Mouse (Mus musculus) heart, adult 9 months (tissue): Measurements from ENCODE around the gene A030003K21Rik.
A peak's percentile ranks its signal among the peaks of the same experiment; 100 is the strongest.
"Not testable (repeated sequence)": the region's sequence is repeated elsewhere in the genome, so short reads cannot be mapped to it uniquely, and the experiment has no call there.

Source experiments
- DNase-seq, 2 experiments: peaks; one replicate each; pipeline ENCODE4 v3.0.0; 2022; ENCODE audit warnings: low spot score in 2 of 2

The A030003K21Rik gene

DNA sequence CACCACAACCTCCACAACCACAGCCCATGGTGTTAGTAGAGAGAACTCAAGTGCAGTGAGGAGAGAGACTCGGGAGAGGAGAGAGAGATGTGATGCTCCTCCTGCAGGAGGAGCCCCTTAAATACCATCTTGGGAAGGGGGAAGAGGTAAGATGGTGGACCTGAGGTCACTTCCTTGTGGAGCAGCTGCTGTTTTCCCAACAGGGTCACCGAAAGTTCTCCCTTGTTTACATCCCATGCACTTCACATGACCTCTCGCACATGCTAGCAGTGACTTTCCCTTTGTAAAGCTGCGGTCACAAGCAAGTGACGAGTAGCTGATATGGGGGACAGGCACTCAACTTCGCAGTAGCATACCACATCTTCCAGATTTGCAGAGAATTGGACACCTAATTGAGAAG, at the start of gene A030003K21Rik:
A030003K21Rik (minus strand) TSS at position 94 of the 400 bp plus-strand sequence.
- DNase-seq = not testable (repeated sequence)

- DNase-seq = no peak
Observed at GRCm38 (mm10) chr1:82992093-82992492, 48.9 kb upstream of the A030003K21Rik start.

- no peak for DNase-seq
Observed at GRCm38 (mm10) chr1:82991596-82991995, 48.4 kb upstream of the A030003K21Rik start.

- no peak for DNase-seq
Observed at GRCm38 (mm10) chr1:82991062-82991461, 47.9 kb upstream of the A030003K21Rik start.

DNA sequence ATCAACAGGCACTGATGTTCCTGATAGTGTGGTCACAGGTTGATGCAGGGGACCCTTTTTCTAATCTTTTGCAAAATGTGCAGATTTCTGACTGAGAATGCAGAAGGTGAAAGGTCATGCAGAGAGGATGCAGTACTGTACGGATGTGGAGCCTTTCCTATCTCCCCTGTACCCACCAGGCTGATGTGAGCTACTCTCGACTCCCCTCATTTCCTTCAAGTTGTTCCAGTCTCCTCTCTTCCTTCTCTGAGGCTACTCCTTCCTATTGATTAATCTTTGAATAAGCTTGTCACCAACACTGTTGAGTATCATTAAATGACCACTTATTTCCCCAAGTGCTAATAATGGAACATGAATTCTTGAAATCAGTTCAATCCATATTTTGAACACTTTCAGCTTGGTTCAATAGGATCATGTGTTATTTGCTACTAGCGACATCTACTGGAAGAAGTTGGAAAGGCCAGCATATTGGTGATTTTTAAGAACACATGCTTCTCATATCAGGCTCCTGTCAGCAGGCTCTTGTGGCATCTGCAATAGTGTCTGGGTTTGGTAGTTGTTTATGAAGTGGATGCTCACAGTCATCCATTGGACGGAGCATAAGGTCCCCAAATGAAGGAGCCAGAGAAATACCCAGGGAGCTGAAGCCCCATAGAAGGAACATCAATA, 44.5 kb upstream of the A030003K21Rik start:
- DNase-seq = peak; percentile 11 to 66

GRCm38 (mm10) chr1:82986738-82987137, 43.5 kb upstream of the A030003K21Rik start:
- no peak for DNase-seq

GRCm38 (mm10) chr1:82977840-82978239, 34.7 kb upstream of the A030003K21Rik start:
- DNase-seq = no peak

- no peak for DNase-seq
Observed at GRCm38 (mm10) chr1:82975750-82976149, 32.6 kb upstream of the A030003K21Rik start.

DNA sequence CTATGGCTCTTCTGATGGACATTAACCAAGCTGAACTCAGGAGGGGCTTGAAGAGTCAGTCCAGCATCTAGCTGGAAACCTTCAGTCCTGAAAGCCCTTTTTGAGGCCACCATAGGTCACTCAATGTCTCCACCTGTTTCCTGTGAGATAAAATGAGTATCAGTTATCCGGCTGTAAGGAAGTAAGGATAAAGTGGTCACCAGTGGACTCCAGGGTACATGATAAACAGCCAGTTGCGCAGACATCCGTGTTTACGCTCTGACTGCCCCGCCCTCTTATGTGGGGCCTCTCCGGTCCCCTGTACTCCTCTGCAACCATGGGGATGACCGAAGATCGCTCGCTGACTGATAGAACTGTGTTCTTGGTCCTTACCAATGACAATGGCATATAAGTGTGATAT, 31.2 kb upstream of the A030003K21Rik start:
- DNase-seq = no peak

GRCm38 (mm10) chr1:82973901-82974300, 30.7 kb upstream of the A030003K21Rik start:
- no peak for DNase-seq

GRCm38 (mm10) chr1:82973244-82973643, 30.1 kb upstream of the A030003K21Rik start:
- no peak for DNase-seq

- peak; percentile 18 to 21 for DNase-seq
Observed at GRCm38 (mm10) chr1:82972046-82972445, 28.9 kb upstream of the A030003K21Rik start.

GRCm38 (mm10) chr1:82966413-82966812, 23.2 kb upstream of the A030003K21Rik start:
- no peak for DNase-seq

DNA sequence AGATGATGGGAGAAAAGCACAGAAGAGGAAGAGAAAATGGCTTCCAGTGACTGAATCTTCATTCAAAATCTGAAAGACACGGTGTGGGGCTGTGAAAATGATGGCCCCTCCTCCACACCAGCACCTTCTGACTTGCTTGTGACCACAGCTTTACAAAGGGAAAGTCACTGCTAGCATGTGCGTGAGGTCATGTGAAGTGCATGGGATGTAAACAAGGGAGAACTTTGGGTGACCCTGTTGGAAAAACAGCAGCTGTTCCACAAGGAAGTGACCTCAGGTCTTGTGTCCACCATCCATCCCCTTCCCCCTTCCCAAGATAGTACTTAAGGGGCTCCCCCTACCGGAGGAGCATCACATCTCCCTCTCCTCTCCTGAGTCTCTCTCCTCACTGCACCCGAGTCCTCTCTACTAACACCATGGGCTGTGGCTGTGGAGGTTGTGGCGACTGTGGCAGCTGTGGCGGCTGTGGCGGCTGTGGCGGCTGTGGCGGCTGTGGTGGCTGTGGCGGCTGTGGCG, 16.7 kb upstream of the A030003K21Rik start, which contains the start of gene Gm47955:
Gm47955 (plus strand) TSS at position 417 of the 516 bp plus-strand sequence.
- DNase-seq = no peak

- not testable (repeated sequence) for DNase-seq
Observed at GRCm38 (mm10) chr1:82955913-82956312, 12.7 kb upstream of the A030003K21Rik start, which contains the start of gene Gm7544. TSS of gene Gm7544 (minus strand) at chr1:82956013.

DNA sequence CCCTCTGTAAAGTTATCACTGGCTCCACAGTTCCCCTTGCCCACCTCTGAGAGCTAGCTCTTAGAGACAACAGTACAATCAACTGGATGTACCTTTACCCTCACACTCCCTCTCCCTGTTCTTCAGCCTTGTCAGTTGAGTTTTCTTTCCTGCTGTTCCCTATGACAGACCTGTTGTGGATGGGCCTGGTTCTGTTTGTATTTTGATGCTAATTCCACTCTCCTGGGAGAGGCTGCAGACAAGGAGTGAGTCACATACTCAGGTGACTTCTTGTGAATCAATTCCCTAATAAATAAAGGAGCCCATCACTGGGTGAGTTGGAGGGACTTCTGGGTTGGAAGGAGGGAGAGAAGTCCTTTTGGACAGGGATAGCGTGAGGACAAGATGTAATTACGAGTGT, 5.4 kb upstream of the A030003K21Rik start:
- no peak for DNase-seq

DNA sequence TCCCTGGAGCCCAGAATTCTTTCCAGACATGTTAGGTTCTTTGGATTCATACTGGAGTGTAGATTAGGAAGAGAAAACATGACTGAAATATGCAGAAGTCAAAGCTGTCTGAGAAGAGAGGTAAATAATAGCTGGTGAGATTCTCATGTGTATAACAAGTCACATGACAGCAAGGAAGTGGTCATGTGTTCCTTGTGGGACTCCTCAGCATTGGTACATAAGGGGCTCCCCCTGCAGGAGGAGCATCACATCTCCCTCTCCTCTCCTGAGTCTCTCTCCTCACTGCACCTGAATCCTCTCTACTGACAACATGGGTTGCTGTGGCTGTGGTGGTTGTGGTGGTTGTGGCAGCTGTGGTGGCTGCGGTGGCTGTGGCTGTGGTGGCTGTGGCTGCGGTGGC, 2.8 kb upstream of the A030003K21Rik start:
- not testable (repeated sequence) for DNase-seq

DNA sequence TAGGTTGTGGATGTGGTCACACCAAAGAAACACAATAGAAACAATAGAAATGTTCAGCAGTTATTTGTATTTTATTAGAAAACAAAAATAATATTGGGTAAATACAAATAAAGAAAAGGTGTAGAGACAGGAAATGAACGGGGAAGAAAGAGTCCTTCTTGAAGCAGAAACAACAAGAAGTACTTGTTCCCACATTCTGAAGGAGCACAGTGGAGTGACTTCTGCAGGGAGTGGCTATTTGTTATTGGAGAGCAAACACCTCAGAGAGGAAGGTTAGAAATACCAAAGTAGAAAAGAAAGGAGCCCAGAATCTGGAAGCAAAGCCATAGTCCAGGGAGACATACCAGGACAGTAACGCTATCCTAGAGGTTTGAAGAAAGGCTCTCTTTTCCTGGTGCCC, 683 bp downstream of the A030003K21Rik start:
- DNase-seq = not testable (repeated sequence)

- DNase-seq = no peak
Observed at GRCm38 (mm10) chr1:82938666-82939065, 4.5 kb downstream of the A030003K21Rik start.

DNA sequence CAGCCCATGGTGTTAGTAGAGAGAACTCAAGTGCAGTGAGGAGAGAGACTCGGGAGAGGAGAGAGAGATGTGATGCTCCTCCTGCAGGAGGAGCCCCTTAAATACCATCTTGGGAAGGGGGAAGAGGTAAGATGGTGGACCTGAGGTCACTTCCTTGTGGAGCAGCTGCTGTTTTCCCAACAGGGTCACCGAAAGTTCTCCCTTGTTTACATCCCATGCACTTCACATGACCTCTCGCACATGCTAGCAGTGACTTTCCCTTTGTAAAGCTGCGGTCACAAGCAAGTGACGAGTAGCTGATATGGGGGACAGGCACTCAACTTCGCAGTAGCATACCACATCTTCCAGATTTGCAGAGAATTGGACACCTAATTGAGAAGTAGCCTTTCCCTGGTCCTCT, 11.9 kb downstream of the A030003K21Rik start, which contains the start of gene Gm6217:
Gm6217 (minus strand) TSS at position 74 of the 400 bp plus-strand sequence.
- DNase-seq = not testable (repeated sequence)

DNA sequence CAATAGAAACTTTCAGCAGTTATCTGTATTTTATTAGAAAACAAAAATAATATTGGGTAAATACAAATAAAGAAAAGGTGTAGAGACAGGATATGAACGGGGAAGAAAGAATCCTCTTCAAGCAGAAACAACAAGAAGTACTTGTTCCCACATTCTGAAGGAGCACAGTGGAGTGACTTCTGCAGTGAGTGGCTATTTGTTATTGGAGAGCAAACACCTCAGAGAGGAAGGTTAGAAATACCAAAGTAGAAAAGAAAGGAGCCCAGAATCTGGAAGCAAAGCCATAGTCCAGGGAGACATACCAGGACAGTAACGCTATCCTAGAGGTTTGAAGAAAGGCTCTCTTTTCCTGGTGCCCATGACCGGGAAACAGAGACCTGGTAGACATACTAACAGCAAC, 12.6 kb downstream of the A030003K21Rik start:
- not testable (repeated sequence) for DNase-seq

DNA sequence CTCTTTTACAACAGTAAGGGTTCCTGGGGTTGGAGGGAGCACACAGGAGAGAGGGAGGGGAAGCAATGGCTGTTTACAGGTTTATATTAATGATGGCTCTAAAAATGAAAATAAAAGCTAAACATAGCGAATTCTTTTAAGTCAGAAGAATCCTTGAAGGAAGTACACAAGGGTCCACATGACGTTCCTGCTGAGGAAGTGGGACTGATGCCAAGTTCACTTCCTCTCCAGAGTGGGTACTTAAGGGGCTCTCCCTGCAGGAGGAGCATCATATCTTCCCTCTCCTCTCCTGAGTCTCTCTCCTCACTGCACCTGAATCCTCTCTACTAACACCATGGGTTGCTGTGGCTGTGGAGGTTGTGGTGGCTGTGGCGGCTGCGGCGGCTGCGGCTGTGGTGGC, 18.5 kb downstream of the A030003K21Rik start, which contains the start of gene A030014E15Rik:
A030014E15Rik (plus strand) TSS at position 268 of the 400 bp plus-strand sequence.
- no peak for DNase-seq

- DNase-seq = not testable (repeated sequence)
Observed at GRCm38 (mm10) chr1:82913434-82913833, 29.8 kb downstream of the A030003K21Rik start.
